Mouse (Mus musculus): Measurements from ENCODE around the gene Igsf3.

GRCm38 (mm10) chr3:101501611-101502010, 124.7 kb downstream of the Igsf3 start:
- TF ChIP-seq ZNF384 (IDR thresholded peaks at IDR 0.05; ENCODE audit: low read depth, low read length) (no peak), ZC3H11A (IDR thresholded peaks at IDR 0.05; ENCODE audit: borderline replicate concordance, low read depth, low read length) (no peak), CHD2 (IDR thresholded peaks at IDR 0.05; ENCODE audit: low read depth, low read length) (no peak)

Data from ES-E14 (cell line).